Mouse (Mus musculus) 3134 (cell line): ENCODE data around the gene Syt9.

Experiments used
- DNase-seq: peaks from one replicate; pipeline ENCODE4 v3.0.0-alpha.2; 2011; ENCODE audit warnings: low spot score; ENCODE audit not compliant: insufficient read length; ENCODE audit errors: extremely low read depth

The Syt9 gene

DNA sequence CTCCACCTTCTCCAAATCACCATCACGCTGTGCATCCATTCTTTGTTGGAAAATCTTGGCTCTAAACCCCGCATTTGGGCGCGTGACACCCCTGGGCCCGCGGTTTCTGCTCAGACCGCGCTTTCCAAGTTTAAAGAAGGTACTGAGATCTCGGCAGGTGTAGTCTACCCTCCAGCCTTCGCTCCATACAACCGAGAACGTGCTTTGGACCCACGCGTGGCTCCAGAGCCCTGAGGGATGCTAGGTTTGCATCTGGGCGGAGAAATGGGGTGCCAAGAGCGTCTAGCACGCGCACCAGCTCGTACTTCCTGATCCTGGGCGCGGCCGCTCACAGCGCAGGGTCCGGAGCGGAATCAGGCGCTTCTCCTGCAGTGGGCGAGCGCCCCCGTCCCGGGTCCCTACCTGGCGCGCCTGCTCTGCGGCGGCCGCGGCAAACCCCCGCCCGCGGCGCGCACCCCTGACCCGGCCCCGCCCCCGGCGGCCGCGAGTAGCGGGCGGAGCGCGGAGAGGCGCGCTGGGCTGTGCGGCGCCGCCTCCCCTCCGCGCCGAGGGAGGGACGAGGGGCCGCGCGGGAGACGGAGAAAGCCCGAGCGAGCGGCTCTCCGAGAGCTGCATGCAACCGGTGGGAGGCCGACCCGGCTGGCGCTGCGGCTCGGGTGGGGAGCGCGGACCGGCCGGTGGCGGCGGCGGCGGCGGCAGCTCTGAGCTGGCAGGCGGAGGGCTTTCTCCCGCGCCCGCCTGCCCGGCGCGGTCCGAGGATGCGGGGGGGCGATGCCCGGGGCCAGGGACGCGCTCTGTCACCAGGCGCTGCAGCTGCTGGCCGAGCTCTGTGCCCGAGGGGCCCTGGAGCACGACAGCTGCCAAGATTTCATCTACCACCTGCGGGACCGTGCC is at the start of gene Syt9:
Syt9 (plus strand) TSS at position 497 of the 894 bp plus-strand sequence.
- no peak for DNase-seq

DNA sequence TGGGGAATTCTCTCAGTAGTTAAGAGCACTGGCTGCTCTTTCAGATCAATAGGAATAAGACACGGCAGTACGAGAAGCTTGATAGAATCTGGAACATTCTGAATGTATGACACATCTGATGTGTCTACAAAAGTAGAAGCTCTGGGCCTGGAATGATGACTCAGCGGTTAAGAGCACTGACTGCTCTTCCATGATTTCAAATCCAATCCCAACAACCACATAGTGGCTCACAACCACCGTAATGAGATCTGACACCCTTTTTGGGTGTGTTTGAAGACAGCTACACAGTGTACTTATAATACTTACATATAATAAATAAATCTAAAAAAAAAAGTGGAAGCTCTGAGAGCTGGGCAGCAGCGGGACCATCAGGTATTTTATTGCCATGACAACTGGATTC is 31.5 kb upstream of the Syt9 start:
- no peak for DNase-seq

DNA sequence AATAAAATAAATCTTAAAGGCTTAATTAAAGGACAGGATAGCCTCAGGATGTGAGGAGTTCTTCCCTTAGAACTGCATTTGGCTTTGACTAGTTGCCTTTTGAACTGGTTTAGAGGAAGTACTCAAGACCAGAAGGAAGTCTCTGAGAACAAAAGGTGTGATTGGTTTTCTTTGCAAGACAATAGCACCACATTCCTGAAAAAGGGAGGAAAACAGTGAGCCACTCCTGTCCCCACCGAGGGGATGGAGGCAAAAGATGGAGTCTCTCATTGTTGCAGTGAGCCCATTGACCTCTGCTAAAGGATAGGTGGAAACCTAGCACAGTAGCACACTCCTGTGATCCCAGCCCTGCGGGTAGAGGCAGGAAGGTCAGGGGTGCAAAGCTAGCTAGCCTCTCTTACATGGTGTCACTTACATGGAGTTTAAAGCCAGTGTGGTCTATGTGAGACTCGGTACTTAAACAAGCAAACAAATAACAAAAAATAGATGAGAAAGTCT is 30.9 kb upstream of the Syt9 start:
- DNase-seq = no peak

DNA sequence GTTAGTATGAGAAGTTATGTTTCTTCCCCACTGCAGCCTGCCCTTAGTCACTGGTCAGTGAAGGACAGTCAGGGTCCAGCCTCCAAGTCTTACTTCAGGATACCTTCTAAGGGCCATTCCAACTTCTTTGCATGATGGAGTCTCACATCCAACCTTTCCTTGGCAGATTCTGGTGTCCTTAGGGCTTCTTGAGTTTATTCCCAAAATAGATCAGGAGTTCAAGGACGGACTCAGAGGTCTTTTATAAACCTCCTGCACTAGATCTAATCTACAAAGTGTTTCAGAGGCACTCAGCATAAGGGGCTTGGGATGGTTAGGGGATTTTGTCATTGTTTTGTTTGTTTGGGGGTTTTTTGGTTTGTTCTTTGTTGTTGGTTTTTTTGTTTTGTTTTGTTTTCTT is 30.3 kb upstream of the Syt9 start:
- no peak for DNase-seq

DNA sequence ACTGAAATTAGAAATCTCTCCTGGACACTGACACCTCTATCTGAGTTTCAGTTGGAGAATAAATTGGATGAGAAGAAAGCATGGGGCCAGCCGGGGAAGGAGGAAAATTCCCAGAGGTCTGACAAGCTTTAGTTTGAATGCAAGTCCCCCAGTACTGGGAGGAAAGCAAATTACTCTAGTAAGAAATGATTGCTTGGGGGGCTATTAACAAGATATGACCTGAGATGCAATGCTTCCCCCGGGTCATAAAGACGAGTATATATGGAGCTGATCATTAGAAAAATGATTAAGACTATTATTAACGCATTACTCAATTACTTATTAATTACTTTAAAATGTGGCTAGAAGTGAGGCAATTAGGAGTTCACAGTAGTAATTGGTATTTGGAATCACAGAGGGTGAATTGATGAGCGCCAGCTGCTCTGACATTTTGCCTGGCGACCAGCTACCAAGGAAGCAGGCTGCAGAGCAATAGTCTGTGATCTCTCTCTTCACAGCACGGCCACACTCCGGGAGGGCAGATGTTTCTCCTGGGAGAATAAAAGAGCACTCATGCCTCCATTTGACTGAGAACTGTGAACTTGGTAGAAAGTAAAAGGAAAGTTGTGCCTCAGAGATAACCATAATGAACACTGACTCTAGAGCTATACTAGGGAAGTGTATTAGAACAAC is 28.9 kb upstream of the Syt9 start:
- no peak for DNase-seq

DNA sequence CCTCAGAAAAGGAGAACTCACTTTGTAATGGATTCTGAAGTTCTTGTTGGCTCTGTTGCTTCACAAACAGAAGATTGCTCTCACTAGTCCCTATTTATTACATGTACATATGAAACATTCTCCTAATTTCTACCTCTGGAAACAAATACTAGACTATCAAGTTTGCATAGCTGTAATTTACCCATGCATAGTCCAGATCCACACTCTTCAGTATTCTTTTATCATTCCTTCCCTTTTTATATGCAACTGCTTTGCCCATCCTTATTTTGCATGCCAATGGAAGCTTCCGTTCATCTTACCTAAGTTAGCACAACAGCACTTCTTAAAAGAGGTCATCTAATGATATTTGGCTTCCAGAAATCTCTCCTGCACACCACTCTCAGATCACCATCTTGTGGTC is 21.3 kb upstream of the Syt9 start:
- DNase-seq = no peak

DNA sequence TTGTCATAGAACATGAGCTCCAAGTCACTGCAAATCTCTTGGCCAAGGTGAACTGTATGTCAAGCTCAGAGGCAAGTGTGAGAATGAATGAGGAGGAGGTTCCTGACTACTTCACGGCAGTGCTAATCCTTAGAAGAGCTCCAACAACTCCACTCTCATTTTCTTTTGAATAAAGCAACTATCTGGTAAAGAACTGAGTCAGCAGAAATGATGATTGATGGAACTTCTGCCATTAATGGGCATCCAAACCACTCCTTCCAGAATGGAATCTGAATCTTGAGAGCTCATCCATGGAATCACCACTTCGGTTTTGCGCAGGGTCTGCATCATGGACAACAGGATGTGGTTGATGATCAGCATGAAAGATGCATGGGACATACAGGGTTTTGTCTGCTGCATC is 8.4 kb upstream of the Syt9 start:
- no peak for DNase-seq

DNA sequence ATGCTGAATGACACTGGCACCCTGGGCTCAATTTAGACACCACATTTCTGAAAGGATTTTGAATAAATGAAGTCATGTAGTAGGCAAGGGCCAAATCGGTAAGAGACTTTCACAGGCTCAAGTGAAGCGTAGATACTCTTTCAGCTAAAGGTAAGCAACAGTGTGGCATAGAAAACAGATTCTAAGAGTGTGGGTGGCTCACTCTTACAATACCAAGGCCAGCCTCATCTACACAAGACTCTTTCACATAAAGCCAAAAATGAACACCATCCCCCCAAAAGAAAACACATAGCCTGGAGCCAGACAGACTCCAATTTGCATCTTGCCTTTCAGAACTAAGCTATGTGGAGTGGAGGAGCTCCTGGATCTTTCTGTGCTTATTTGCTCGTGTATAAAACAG is 7.9 kb upstream of the Syt9 start:
- DNase-seq = no peak

DNA sequence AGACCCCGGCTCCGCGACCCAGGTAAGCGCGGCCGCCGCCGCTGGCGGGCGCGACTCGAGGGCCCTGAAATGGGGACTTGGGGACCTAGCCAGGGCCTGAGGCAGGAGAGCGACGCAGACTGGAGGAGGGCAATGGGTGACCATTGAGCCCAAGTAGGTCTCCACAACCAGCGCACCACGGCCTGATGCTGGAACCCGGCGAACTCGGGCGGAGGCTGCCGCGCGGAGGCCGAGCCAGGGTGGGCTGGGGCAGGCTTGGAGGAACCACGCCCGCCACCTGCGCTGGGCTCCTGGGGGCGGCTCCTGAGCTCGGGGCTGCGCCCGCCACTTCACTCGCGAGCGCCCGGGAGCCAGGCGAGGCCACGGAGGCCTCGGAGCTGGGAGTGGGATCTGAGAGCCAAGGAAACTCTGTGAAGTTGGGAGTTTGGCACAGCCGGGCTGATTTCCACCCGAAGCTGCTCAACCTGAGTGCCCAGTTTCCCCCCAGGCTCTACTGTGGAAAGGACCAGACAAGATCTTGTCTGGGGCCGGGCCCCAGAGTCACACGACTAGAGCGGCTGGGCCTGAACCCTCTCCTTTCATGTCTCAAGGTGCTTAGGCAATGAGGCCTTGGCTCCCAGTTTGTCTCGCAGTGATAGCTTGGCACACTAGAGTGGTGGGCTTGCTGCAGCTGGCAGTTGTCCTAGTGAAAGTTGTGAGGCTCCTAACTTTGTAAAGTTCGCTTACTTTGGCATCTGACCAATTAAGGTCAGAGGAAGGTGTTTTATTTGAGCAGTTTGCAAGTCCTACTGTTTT is 795 bp downstream of the Syt9 start:
- DNase-seq = peak; percentile 5

DNA sequence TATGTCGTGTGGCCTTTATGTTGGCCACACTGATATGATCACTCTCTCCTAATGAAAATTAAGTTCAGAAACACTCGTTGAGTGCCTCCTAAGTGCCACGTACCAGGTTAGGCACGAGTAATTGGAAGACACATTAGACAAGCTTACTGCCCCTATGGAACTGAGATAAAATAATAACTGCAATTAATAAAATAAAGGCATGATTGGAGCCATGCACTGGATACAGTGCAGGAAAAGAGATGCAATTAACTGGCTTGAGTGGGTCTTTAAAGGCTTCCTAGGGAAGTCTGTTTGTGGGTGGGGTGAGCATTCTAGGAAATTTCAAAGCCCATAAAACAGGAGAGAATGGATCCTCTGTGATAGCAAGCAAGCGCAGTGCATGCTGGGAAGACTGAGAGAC is 10.0 kb downstream of the Syt9 start:
- DNase-seq = no peak

DNA sequence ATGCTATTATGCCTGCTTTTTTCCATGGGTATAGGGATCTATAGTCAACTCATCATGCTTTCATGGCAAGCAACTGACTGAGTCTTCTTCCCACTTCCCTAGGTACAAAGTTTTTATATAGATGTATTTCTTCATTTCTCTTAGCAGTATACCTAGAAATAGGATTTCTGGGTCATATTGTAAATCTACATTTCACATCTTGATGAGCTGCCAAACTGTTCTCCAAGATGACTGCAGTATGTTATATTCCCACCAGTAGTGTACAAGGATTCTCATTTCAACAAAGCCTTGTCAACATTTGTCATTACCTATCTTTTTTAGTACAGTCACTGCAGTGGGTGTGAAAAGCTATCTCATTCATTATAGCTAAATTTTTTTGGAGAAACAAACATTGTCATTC is 19.1 kb downstream of the Syt9 start:
- no peak for DNase-seq

DNA sequence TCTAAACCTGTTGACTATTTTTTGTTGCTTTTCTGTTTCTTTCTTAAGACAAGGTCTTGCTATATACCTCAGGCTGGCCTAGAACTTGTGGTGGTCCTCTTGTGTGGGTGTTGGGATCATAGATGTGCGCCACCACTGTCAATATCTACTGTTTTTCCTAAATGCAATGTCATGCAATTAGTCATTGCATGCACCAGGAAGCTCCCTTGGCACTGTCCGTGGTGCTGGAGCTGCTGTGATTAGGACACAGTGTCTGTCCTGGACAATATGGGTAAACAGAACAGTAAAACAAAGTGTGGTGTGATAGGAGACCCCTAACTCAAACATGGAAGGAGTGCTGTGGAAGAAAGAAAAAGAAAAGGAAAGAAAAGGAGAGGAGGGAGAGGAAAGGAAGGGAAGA is 22.2 kb downstream of the Syt9 start:
- no peak for DNase-seq

DNA sequence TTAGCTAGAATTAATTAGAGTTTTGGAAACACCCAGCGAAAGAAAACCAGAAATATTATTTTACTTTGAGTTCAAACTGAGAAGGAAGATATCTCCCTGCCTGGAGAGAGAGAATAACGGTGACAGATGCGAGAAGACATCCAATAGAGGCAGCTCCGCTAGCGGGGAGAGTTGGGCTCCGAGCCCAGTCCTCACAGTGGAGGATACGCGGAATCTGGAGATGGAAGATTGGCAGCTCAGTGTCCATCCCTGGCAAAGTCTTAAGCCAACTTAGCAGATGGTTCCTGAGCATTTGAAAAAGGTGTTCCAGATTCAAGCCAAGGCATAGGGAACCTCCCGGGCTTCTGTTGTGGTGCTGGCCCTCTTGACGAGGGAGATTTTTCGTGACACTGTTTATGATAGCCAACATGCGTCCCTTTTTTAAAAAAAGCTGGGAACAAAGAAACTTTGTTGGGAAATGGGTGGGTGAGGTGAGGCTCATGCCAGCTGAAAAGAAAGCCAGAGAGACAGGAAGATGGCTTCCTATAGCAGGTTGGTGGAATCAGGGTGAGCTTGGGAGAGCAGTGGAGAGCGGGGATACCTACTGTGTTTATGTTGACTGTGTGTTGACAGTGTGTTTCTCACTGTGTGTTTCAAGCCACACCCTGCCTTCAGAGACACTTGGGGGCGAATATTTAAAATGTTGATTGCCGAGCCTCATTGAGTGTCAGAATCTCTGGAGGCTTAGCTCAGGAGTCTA is 29.7 kb downstream of the Syt9 start:
- DNase-seq = no peak

DNA sequence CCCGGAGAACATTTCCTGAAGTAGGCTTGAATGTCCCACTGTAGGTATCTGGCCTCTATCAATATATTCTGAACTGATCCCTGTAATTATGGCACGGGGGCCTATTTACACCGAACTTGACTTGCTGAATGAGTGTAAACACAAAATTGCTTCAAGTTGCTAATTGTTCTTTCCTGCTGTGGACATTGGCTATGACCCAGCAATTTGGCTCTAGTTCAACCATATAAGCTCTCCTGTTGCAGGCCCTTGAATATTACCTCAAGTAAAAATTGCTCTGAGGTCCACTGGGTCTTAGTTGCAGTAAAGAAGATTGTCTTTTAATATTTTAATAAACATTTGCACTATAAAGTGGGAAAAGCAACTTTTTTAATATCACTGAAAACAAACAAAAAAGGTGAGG is 32.7 kb downstream of the Syt9 start:
- no peak for DNase-seq

DNA sequence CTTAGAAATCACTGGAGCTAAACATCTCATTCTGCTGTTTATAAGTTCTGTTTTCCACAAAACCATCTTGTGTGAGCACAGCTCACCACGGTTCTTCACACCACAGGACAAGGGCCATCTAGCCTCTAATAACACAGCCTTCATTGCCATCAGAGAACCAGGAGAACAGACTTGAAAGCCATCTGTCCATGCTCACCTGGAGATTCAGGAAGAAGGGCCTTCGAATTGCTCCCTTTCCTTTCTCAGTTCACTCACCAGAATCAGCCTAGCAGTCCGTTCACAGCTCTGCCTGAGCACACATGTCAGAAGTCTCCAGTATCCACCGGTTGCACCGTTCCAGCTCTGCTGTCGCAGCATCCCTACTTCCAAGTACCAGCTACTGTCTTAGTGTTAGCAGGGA is 44.4 kb downstream of the Syt9 start:
- no peak for DNase-seq

DNA sequence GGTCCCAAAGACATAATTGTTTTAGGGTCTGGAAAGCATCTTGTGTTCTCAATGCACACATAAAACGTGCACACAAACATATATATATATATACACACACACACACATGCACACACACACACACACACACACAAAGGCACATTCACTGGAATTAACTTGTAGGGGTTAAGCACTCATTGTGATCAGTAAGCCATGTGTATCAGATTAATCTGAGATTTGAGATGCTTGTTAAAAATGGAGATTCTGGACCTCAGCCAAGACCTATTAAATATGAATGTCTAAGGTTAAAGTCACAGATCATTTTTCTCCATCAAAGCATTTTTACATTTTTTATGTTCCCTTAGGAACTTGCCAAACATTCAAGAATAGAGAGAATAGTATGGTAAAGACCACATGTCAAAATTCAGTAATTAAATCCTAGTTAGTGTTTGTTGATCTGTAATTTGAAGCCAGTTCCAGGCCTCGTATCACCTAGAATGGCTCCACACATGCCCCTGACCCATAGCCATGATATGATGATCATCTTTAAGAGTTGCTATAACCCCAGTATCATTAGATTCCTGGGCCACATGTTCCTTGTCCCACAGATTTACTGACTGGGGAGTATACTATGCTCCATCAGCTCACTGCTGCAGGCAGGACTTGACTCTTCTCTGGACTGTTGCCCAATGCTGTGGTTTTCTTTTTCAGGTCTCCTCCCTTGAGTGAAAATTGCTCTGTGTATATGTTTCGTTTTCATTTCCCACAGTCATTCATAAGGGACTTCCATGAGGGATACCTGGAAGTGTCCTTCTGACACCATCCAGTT is 46.7 kb downstream of the Syt9 start:
- no peak for DNase-seq

DNA sequence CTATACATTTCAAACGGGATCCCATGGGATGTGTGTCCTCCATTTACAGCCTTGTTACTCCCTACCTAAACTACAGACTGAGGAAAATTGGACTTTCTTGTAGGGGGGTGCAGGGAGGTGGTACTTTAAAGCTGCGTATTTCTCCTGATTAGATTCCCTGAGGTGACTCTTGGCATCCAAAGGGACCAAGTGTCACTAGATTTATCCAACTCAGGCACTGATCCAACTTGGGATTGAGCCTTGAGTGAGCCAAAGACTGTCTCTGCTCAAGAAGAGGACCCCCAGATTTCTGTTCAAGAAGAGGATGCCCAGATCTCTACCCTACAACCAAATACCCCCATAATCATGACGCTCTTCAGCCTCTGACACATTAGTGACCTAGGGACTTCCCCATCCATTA is 66.9 kb downstream of the Syt9 start:
- DNase-seq = no peak

DNA sequence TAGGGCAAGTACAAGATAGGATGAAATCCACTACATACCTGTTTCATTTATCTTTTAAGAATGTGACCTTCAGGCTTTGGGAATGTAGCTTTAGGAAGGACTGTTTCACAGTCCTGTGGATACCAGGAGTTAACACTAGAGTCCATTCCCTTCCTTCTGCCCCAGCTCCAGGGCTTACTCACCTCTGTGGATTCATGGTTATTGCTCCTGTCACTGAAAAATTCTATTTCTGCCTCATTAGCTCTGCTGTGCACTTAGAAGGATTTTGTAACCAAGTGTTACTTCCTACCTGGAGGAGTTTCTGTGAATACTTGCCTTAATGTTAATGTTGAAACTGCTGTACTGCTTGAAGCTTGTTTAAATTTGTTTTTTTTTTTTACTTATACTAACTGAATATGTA is 74.1 kb downstream of the Syt9 start:
- no peak for DNase-seq

DNA sequence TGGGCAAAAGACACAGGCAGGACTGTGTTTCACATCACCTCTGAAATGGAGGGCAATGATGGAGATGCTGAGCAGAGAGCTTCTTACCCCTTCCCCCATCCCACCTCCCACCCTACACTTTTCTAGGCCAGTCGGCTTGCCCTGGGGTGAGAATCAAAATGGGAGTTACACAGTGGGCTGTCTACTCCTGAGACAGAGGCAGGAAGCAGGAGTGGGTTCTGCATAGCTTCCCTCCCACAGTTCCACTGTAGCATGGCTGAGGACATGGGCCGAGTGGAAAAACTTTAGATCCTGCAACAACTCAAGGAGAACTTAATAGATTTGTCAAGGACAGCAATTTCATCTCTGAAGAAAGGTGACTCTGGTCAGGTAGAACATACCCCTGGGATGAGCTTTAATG is 84.1 kb downstream of the Syt9 start:
- no peak for DNase-seq

DNA sequence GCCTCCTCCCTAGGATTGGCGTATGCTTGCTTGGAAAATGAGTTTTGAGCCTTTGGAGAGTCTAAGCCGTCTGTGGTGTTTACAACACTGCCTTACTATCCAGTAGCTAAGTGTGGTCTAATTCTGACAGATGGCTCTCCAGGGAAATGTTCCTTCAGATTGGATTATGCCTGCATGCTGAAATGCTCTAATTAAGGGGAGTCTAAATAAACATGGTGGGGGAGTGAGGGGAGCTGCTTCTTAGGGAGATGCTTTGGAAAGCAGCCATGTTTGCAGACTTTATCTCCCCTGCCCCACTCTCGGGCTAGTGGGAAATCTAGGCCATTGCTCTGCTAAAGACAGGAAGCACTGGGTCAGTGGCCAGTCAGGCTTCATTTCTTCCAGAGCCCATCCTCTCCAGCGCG is 84.6 kb downstream of the Syt9 start:
- no peak for DNase-seq
